Mouse (Mus musculus) adrenal gland, postnatal 25 days (tissue): ENCODE results near the gene Kcnd3. TPM values are rescaled to one million over a fixed set of nuclear protein-coding genes. Genes with fewer than 3 reads are reported as not detected.
A peak's percentile ranks its signal among the peaks of the same experiment; 100 is the strongest.
"Not testable (repeated sequence)": the region's sequence is repeated elsewhere in the genome, so short reads cannot be mapped to it uniquely, and the experiment has no call there.

Experiments used
- DNase-seq: peaks from one replicate; pipeline ENCODE4 v3.0.0; 2021; ENCODE audit warnings: mixed read lengths
- total RNA-seq: library from RNA; stranded (reverse); gene quantifications from 2 replicates; pipeline ENCODE4 v1.2.3, GENCODE M21; 2021

Kcnd3 gene
- total RNA-seq, 1 experiment from 2014 or later = 4.2 TPM

DNA sequence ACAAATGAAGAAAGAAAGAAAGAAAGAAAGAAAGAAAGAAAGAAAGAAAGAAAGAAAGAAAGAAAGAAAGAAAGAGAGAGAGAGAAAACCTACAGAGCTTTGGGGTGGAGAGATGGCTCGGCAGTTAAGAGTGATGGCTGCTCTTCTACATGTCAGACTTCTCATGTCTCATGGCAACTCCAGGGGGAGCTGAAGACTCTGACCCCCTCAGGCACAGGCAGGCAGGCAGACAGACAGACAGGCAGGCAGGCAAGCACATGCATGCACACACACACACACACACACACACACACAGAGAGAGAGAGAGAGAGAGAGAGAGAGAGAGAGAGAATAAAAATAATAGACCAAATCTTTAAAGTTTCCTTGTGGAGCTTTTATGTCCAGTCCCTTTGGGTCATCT is 248.7 kb downstream of the Kcnd3 start:
- DNase-seq = not testable (repeated sequence)

- no peak for DNase-seq
Measured at GRCm38 (mm10) chr3:105701399-105701798, 249.3 kb downstream of the Kcnd3 start.

DNA sequence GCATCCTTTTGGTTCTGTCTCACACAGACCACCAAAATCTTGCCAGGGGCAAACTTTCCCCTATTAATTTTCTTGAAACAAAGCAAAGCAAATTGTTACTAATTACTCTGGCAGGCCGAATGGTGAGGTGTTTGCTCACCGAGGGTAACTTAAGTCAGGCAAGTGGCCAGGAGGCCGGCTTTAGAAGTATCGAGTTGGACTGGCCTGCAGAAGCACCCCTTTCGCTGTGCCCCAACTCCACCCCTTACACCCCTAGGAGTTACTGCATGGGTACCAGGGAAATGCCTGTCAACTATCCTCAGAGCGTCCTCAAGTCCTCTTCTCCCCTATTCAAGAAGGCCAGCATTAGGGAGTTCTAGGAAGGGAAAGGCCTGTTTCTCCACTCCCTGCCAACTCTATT is 251.4 kb downstream of the Kcnd3 start:
- DNase-seq = no peak

DNA sequence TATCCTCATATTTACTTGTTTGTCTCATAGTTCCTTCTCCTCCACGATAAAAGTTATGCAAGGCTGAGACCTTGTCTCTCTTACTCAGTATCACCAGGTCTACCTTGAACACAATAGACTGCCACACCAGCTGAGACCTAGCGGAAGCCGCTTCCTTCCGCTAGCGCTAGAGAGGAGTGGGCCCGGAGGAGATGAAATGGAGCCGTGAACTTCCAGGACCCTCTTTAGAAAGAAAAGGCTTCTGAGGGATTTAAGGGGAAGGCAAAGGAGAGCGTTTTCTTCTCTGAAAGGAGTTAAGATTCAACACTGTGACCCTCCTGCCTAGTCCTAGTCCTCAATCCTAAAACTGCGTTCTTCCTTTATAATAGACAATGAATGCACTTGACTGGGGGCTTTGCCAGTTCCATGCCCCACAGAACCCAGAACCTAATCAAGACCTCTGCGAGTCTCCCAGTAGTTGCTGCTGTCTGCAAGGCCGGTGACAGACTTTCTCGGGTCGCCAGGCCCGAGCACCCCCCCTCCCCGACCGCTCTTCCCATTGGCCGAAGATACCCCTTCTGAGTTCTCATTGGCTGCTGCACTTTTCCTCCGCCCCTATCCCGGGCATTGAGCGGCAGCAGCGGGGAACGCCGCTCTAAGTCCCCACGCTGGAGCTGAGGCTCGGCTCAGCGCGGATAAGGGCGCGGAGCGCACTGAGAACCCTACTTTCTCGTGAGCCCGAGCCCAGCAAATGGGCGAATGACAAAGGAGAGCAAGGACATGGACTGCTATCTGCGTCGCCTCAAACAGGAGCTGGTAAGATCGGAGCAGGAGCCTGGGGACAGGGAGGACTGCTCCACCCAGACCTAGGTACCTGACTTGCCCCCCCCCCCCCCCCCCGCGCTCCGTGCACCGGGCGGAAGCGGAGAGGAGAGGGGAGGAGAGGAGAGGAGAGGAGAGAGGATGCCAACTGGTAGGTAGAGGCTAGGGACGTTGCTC is 252.2 kb downstream of the Kcnd3 start, which contains the start of gene Inka2:
TSS of gene Inka2 (plus strand) at position 569 of the 978 bp plus-strand sequence.
- DNase-seq = peak; percentile 85

DNA sequence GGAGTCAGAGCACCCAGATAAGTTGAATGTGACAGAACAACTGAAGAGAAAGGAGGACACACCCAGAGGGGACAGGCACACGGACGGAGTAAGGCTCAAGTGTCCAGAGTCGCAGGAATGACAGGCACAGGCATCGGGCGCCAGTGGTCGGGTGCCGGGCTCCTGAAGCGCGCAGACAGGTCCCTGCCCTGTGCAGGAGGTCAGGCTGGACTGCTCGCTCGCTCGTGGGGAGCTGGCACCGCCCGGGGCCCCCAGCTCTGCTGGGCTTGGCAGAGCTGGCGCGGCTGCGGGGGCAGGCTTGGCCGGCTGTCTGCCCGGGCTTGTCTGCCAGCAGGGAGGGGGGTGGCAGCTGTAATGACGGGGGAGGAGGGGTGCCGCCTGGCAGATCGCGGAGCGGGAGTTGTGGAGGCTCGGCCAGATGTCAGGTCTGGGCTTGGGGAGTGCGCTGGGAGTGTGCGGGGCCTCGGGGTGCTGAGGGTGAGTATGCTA is 253.0 kb downstream of the Kcnd3 start:
- peak; percentile 72 for DNase-seq

DNA sequence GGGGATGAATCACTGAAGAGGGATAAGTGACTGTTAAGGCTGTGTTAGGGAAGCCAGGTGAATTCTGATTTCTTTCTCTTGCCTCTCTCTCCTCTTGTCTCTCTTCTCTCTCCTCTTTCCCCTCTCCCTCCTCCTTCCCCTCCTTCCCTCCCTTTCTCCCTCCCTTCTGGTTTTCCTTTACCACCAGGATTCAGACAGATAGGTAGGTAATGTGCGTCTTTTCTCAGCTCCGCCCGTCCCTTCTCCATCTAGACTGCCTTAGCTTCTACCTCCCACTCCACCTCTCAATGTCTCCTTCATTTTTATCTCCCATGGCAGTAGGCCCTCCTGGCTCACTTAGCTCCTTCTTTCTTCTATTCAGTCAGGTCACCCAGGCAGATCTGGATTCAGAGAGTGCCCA is 253.4 kb downstream of the Kcnd3 start:
- no peak for DNase-seq

GRCm38 (mm10) chr3:105706366-105707020 is 254.4 kb downstream of the Kcnd3 start:
- no peak for DNase-seq

- DNase-seq = no peak
Measured at GRCm38 (mm10) chr3:105707590-105707989, 255.5 kb downstream of the Kcnd3 start.

DNA sequence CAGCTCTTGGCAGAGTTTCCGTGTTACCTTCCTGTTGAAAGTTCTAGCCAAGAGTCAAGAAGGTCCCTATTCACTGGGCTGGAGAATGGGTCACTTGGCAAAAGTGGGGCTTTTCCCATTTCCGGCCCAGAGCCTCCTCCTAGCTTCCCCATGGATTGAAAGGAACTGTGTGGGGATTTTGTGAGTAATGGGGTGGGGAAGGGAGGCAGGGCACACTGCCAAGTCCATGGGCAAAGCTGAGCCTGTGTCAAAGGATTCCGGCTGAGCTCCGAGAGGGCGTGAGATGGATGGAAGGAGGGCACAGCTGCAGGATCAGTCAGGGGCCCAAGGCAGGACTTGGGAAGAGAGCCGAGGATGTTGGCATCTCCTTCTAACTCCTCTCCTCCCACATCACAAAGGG is 258.1 kb downstream of the Kcnd3 start:
- DNase-seq = no peak

DNA sequence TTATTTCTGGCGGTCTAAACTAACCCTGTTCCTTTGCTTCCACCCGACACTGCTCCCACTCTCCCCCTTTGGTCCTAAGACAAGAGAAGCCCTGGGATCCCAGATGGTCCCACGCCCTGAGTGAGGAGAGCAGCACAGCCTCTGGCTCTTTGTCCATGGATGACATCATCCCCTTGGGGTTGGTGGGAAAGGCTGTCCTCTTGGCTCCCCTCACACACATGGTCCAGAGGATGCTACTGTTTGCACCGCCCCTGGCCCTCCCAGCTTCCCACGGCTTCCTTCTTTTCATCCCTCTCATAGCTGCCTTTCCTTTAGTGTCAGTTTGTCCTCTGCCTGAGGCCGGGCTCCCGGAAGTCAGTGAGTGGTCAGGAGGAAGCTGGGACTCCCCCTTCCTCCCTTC is 259.6 kb downstream of the Kcnd3 start:
- no peak for DNase-seq

GRCm38 (mm10) chr3:105712827-105713226 is 260.7 kb downstream of the Kcnd3 start:
- no peak for DNase-seq

GRCm38 (mm10) chr3:105714091-105714819 is 262.1 kb downstream of the Kcnd3 start:
- no peak for DNase-seq

DNA sequence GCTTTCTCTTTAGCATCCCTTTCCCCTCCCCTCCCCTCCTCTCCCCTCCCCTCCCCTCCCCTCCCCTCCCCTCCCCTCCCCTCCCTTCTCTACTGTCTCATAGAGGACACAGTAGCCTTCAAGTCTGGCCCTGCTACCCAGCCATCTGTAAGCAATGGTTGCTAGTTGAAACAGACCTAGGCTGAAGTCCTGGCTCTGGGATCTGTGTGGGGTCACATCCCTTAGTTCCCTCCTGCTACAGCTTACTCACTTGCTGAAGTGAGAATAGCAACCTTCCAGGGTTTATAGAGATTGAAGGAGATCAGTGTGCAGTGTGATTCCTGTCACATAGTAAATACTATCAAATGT is 262.7 kb downstream of the Kcnd3 start:
- DNase-seq = no peak

- DNase-seq = no peak
Measured at GRCm38 (mm10) chr3:105716353-105717000, 264.3 kb downstream of the Kcnd3 start.

DNA sequence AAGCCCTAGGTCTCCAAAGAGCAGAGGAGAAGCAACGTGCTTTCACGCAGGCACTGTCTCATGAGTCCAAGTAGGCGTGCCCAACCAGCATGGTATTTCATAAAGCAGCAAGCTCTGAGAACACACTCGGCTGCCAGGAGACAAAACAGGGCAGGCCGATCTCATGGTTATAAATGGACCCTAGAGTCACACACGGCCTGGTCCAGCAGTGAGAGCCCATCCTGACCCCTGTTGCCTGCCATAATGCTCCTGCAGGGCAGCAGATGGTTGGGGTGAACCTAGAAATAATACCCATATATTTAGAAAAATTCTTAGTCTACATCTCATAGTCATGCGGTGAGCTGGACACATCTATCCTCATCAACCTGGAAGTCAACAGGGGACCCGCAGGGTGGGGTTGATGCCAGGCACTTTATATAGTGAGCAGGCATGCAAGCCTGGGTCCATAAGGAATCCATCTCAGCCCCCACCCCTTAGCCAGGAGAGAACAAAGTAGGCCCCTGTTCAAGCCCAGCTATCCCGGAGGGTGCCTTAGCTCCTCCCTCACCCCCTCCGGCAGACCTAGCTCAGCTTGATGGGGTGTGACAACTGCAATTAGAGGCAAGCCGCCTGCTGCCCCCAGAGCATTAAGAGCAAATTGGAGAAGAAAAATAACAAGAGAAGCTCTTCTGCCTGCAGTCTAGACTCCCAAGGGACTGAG is 265.9 kb downstream of the Kcnd3 start:
- no peak for DNase-seq

DNA sequence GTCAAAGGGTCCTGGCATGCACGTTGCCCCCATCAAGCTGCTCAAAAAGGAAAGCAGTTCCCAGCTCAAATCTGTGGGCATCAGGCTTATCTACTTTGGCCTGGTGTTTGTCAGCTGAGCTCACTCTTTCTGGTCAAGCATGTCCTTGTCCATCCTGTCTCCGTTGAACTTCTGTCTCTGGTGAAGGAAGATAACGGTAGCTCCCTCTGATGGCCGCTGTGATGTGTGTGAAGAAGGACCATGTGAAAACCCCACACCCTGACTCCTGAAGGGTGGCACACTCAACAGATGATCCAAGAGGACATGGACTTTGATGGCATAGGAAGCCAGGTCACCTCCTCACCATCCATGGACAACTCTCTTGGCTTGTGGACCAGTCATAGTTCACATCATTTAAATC is 266.6 kb downstream of the Kcnd3 start:
- no peak for DNase-seq

DNA sequence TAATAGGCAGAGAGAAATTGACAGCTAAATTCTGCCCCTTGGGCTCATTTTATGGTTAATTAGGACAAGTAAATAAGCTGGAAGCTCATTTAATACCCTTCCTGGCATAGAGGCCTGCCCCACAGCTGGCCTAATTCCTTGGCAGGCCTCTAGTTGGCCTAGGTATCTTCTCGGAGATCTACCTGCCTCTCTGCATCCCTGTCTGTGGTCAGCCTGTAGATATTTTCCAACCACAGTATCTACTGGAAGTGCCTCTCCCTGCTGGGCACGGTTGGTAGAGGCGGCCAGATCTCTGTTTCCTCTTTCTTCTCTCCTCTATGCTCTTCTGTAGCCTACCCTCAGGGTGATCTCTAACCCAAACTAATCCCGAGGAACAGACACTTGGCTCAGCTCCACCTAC is 267.8 kb downstream of the Kcnd3 start:
- DNase-seq = no peak

DNA sequence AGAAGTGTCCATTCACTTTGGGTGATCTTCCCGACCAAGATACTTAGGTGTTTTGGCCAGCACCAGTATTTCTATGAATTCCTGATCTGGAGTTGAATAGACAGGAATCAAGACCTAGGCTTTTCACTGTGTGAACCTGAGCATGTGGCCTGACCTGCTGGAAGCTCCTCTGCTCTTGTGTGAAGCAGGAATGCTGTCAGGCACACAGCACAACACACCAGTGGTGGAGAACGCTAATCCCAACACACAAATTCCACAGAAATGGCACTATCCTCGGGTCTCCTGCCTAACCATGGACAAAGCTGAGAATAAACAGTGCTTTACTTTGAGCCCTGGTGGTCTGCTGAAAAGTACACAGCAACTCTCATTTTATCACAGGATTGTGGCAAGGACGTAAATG is 268.4 kb downstream of the Kcnd3 start:
- no peak for DNase-seq

DNA sequence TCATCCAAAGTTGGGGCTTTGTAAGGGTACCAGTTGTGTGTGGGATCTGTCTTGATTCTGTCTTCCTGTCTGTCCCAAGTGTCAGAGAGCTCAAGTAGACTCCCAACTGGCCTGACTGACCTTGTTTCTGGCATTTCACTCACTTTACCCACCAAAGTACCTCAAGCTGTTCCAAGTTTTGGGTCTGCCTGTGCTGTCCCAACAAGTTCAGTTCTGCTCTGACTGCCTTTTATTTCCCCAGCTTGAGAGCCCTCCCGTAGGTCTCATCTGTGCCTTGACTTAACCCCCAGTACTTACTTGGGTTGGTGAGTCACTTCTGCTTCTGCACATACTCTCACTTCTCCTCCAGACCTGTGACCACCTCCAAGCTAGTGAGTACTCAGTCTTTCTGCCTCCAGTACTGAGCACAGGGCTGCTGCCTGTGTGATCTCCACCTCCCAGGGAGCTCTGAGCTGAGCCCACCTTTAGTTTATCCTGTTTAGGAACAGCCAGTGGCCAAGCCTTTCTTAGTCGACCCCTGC is 269.6 kb downstream of the Kcnd3 start:
- DNase-seq = no peak

GRCm38 (mm10) chr3:105722510-105722909 is 270.4 kb downstream of the Kcnd3 start:
- no peak for DNase-seq
